Mouse (Mus musculus): ENCODE measurements at regions not wholly inside any gene's neighbourhood (a gene's known extent, or its start where the extent isn't known, plus 50 kb on each side); places are given as distances from the start of the nearest gene placed in this dataset.

GRCm38 (mm10) chr17:45866346-45866745, 132.7 kb upstream of the 1600014C23Rik start:
- no peak for TF ChIP-seq POLR2A (IDR thresholded peaks at IDR 0.05; ENCODE audit: borderline replicate concordance, low read depth, low read length)
- TF ChIP-seq CTCF (IDR thresholded peaks at IDR 0.05; ENCODE audit: low read depth, low read length), result no peak
